Mouse (Mus musculus) kidney, postnatal 25 days (tissue): Measurements from ENCODE around the gene Cdkl3.

Experiments
- DNase-seq, 2 experiments: peaks; one replicate each; pipeline ENCODE4 v3.0.0; 2021; ENCODE audit warnings: mixed read lengths in 2 of 2

The Cdkl3 gene

DNA sequence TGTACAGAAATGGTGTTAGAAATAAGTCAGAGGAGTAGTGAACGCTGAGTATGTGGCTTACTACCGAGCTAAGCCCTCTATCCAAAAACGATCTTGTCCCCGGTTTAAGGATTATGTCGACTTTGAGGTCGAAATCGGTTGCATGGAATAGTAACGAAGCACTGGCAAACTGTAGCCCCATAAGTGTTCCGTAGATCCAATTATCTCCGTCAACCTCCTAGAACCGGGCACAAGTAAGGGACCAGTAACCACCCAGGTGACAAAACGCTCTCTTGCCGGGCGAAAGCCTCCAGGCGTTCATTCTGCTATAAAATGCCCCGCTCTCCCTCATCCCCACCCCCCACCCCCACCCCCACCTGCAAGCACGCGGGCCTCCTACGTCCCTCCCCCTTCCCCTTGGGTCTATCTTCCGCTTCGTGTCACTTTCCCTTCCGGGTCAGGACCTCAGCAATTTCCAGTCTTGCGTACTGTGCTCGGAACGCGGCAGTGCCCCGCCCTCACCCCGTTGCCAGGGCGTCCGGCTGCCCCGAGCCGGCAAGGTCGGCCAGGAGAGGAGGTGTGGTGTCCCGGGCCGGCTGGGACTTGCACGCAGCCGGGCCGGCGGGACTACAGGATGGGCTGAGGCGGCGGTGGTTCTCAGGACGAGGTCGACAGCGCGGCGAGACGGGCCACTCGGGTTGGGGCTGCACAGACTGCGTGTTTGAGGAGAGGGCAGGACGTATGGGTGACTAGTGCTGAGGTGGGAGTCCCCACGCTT is at the start of gene Cdkl3:
Gene Cdkl3 (plus strand): TSS at position 450 of the 757 bp plus-strand sequence.
- DNase-seq, result peak; percentile 96 to 99

DNA sequence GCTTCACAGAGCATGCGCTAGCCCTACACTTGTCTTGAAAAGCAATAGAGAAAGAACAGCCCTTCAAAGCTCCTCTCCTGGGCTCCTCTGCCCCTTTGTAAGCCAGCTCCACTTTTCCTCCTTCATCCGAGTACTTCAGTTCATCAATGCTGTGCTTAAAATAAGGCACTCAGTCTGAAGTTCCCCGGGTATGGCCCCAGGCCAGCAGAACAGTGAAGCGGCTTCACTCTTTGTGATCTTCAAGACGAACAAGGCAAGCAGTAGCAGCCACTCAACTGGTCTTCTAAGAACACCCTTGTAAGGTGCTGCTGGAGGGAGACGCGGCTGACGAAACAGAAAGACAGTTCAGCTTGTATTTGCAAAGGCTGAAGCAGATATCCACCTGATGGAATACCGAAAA is 47.9 kb upstream of the Cdkl3 start:
- DNase-seq, result no peak

DNA sequence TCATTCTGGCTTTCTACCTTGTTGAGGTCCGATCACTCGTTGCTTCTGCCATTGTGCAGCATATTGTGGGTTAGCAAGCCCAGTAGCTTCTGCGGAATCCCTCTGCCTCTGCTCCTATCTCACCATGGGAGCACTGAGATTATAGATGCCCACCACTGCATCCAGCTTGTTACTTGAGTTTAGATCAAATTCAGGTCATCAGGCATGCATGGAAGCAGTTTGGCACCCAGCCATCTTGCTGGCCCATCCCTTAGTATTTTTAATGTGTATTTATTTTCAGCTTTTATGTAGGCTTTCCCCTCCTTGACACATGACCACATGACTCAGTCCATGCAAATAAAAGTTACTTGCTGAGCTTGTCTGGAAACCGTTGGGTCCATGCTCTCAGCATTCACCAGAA is 46.3 kb upstream of the Cdkl3 start:
- DNase-seq, result no peak

DNA sequence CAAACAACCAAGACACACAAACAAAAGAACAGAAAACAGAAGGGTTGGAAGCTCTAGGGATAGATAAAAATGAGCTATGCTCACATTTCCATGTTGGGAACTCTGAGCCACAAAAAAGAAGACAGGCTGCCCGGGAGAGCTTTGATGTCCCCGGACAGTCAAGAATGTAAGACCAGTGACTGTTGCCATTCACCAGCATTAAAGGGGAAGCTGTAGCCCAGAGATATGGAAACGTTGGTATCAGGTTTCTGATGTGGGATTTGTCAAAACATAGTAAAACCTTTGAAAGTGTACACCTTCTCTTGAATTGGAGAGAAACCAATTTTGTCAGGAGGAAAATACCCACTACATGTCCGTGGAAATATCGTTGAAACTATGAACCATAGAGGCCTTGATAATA is 44.5 kb upstream of the Cdkl3 start:
- DNase-seq, result no peak

DNA sequence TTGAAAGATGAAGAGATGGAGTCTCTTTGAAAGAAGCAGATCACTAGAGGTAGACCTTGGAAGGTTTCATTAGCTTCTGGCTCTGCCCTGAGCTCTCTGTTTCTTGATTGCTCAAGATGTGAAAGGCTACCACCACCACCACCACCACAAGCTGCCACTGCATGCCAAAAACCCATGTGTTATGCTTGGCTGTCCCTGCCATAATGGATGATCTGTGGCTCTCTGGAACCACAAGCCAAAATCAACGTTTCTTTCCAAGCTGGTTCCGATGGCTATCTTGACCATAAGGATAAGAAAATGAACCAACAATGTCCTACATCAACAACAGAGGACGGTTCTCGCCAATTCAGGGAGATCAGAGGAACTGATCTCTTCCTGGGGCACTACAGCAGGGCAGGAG is 44.0 kb upstream of the Cdkl3 start:
- no peak for DNase-seq

DNA sequence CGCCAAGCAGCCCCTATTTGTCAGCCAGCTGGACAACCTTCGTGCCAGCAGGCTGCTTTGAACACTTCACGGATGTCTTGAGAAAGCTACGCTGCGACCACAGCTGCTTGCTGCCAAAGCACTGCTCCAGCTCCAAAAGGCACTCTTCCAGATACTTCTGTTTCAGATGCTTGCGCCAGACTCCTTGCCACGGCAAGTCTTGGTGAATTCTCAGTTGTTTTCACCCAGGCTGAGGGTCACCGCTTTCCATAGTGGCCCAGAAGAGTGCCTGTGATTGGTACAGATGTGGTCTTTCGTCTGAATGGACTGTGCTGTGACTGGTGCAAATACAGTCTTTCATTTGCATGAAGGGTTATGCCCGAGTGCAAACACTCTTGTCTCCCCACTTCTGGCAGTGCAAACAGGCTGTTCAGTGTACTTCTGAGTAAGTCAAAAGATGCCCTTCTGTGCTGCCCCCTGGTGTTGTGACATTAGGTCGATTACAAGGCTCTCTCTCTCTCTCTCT is 43.0 kb upstream of the Cdkl3 start:
- DNase-seq, result no peak

DNA sequence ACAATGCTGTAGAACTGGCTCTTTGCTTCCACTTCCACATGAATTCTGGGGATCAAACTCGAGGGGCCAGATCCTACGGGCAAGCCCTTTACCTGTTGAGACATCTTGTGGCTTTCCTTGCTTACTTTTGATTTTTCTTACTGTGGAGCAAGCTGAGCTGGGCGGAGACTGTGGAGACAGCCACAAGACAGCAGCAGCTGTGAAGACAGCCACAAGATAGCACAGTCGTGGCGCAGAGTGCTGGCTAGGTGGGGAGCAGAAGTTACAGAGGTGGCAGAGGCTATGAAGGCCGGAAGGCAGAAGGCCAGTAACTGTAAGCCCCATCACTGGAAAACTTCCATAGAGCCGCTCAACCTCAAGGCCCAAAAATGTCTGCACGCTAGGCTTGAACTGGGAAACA is 42.3 kb upstream of the Cdkl3 start:
- DNase-seq, result no peak

DNA sequence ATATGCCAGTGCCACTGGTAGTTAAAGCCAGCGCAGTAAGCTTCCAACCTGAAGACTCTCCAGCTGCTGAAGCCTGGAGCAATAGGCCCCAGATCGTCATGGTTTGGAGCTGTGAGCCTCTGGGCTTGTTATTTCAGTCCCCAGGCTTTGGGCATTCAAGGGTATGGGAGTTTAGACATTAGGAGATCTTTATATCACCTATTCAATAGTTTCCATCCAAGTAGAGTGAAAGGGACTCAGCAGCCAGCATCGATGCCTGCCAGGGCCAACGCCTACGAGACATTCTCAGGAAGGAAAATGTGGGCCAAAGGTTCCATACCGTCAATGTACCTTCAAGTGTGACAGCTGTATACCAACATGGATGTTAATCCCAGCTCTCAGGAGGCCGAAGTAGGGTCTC is 41.7 kb upstream of the Cdkl3 start:
- no peak for DNase-seq

DNA sequence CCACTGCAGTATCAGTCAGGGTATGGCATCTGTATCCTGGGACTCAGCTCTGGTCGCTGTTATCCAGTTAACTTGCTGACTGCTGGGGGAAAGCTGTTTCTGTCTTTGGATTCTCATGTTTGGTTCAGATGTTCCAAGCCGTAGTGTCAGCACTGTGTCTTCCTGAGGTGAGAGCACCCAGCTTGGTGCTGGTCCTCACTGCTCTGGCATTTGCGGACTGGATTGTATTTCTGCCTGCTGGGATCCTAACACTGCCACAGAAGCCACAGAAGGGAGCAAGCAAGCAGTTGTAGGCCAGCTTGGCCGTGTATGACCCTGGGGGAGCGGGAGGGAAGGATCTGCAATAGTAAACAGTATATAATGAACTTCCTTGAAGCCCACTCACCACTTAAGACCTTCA is 37.4 kb upstream of the Cdkl3 start:
- no peak for DNase-seq

DNA sequence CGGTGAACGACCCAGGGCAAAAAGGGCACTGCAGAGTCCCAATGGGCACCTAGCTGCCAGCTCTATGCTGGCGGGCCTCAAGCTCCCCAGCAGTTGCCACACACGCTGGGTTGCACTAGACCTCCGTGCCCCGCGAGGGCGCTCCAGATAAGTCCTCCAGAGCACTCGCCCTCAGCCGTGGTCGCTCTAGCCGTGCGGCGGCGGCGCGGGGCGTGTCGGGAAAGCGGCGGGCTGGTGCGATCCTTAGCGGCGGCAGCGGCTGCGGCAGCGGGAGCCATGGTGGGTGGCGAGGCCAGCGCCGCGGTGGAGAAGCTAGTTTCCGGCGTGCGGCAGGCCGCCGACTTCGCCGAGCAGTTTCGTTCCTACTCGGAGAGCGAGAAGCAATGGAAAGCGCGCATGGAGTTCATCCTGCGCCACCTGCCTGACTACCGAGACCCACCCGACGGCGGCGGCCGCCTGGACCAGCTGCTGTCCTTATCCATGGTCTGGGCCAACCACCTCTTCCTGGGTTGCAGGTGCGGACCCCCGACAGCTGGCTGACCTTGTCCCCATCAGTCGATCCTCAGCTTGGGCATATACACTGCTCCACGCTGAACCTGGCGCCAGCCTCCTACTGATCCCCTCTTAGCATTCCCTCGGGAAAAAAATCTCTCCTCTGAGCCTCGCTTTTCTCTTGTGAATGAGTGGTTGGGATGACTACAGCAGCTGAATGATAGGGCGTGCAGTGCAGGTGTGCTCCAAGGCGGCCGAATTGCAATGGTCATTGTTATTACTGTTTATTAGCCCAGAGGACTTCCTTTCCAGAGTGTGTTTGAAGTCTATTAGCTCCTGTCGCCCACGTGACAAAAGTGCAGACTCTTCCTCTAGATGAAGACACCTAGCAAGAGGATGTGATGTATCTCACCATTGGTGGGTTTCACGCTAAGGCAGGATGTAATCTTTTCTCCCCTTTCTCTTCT is 36.3 kb upstream of the Cdkl3 start, which contains the start of gene Cdkn2aipnl:
Gene Cdkn2aipnl (plus strand): TSS at position 219 of the 959 bp plus-strand sequence.
- DNase-seq, result peak; percentile 97 to 98

DNA sequence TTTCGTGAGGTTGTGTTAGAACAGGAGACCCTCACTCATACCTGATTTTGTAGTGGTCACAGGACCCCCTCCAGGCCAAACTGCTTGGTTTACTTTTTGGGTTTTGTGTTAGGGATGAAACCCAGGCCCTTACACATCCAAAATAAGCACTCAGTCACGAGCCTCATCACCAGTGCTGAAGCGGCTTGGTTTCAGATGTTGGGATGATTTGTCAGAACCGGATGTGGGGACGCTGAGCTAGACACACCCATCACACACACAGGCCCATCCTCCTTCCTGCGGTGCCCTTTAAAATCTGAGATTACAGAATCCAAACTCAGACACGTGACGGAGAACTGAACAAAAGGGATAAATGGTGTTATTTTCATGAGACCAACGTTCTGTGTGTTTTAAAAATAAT is 35.1 kb upstream of the Cdkl3 start:
- no peak for DNase-seq

DNA sequence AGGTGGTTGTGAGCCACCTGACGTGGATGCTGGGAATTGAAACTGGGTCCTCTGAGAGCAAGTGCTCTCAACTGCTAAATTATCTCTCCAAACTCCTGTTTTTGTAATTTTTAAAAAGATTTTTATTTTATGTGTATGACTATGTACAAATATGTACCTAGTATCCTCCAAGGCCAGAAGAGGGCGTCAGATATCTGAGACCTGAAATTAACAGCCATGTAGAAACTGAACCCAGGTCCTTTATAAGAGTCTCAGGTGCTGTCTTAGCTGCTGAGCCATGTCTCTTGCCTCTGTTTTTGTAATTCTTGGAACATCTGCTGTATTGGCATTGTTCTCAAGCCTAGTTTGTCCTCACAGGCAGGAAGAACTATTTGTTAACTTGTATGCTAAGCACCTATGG is 34.5 kb upstream of the Cdkl3 start:
- DNase-seq, result no peak

DNA sequence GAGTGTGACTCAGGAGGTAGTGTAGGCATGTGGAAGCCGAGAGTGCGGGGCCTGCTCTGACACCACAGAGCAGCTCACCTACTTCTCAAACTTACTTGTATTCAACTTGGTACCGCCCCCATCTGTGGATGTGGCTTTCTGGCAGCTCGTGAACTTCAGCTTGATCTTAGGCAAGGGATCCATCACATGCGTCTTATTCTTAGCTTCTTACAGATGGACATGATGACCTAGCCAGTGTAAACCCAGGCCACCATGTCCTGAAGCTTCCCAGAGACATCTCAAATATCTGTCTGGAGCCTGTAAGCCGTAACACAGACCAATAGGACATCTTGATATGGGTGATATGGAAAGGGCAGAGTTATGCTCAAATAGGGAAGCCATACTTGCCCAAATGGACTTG is 32.4 kb upstream of the Cdkl3 start:
- no peak for DNase-seq

DNA sequence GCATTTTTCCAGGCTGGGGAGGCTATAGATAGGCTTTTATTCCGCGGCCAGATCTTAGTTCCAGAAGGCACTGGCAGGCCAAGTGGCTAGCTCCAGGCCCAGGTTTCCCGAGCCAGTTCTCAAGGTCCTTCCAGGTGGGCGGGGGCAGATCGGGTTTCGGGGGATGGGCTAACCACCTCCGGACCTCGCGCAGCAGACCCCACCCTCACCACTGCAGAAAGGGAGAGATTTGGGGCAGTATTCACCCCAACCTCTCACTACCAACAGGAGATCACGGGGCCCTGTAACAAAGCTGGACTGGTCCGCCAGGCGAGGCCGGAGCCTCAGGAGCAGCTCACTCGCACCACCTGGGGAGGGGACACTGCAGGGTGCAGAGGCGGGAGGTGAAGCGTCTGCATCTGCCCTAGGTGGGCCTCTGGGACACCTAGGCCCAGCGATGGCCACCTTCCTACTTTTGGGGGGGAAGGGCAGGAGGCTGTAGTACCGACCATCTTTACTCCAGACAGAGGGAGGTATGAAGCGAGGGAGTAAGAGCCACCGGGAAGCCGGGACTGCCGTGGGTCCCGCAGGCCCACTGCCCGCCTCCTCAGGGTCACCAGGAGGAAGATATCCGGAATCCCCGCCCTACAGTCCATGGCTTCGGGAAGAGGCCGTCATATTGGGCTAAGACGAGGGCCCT is 4.3 kb upstream of the Cdkl3 start:
- DNase-seq, result peak; percentile 72 to 91

DNA sequence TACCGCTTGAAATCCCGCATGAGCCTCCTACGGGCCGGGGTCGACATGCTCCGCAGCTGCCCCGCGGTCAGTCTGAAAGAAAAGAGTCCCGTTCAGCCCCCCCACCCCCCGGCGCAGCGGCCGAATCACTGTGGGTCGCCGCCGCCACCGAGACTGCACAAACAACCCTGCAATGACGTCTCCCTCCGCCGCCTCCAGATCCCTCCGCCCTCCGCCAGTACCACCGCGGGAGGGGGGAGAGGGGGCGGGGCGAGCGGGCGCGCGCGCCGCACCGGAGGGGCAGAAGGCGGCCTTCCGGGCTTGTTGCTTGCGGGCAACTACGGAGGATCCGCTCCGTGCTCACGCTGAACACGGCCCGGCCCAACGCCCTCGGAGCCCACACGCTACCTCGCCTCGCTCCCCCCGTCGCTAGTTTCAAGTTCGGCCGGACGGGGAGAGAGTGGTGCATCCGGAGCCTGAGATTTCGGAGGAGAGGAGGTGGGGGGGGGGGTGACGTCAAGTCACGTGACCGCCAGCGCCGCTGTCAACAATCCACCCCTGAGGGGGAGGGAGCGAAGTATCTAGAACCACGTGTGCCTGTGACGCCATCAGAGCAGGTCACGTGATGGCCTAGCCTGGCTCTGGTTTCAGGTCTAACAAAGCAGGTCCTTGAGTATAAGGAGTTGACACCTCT is 3.6 kb upstream of the Cdkl3 start, which contains the start of gene Ube2b:
Gene Ube2b (minus strand): TSS at position 473 of the 673 bp plus-strand sequence.
- DNase-seq, result peak; percentile 99

DNA sequence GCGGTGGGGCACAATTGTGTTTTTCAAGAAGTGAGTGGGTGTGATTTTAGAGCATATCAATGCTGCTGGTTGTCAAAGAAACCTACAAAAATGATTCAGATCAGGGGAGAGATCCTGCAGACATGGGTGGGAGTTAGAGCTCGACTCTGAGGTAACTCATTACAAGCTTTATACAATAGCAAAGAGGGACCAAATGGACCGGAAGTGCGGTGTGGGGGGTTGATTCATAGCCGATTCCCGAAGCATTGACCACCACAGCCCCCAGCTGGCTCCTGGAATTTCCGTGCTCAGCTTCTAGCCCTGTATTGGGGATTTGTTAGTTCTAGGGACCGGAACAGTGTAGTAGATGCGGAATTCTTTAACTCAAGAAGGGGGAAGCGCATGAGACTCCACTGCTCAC is 2.7 kb upstream of the Cdkl3 start:
- DNase-seq, result no peak

DNA sequence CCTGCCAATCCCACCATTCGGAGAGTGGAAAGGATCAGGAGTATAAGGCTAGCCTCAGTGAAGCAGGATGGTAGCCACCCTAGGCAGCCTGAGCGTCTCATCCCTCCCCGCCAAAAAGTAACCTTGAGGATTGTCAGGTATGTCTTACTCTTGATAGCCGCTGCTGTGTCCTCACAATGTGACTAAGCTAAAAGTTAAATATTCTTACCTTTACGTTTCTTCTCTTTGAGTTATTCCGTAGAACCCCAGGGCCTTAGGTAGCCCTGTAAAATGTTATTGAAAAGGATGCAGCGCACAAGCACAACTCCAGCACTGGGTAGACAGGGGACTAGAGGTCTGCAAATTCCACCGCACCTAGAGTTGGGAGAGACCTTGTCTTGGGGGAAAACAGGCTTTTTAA is 2.2 kb upstream of the Cdkl3 start:
- no peak for DNase-seq

DNA sequence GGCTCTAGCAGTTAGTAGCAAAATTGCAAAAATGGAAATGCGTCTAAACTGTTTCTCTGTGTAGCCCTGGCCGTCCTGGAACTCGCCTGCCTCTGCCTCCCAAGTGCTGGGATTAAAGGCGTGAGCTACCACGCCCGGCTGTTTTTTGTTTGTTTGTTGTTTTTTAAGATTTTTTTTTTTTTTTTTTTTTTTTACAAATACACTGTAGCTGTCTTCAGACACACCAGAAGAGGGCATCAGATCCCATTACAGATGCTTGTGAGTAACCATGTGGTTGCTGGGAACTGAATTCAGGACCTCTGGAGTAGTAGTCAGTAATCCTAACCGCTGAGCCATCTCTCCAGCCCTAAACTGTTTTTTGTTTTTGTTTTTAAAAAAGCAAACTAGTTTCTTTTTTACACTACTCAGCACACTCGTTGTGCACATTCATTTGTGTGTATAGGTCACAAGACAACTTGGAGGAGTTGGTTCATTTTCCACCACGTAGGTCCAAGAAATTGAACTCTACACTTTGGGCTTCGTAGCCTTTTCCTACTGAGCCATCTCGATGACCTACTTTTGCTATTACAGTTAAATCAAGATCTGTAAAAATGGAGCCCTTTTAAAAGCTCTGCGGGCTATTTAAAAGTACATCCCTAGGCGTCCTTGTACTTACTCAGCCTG is 1.0 kb upstream of the Cdkl3 start:
- no peak for DNase-seq

DNA sequence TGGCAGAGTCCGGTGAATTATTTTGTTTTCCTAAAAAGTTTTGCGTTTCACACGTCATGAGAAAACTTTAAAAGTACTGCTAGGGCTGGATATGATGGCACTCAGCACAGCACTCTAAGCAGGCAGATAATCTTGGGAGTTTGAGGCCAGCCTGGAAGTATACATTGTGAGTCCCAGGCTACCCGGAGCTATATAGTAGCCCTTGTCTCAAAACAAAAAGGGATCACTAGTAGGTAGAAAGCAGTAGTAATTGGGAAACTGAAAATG is 583 bp upstream of the Cdkl3 start:
- no peak for DNase-seq

DNA sequence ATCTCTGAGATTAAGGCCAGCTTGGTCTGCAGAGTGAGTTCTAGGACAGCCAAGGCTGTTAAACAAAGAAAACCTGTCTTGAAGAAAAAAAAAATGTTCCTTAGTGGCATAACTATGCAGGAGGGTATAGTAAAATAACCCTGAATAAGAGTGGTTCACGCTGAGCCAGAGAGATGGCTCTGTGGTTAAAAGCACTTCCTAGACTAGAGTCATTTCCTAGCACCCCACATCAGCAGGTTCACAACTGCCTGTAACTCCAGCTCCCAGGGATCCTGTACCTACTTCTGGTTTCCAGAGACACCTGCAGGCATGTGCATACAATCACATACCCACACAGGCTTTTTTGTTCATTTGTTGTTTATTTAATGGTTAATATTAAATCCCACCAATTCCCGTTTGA is 1.6 kb downstream of the Cdkl3 start:
- no peak for DNase-seq

DNA sequence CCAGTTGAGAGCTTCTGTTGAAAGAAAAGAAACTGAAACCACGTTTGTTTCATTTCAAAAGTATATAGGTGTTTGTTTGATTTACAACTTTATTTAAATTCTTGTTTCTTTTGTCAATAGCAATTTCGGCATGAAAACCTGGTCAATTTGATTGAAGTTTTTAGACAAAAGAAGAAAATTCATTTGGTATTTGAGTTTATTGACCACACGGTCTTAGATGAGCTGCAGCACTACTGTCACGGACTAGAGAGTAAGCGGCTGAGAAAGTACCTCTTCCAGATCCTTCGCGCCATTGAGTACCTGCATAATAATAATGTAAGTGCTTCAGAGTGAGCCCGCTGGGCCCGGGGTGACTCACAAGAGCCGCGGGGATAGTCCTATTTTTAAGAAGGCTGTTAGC is 7.0 kb downstream of the Cdkl3 start:
- DNase-seq, result no peak

DNA sequence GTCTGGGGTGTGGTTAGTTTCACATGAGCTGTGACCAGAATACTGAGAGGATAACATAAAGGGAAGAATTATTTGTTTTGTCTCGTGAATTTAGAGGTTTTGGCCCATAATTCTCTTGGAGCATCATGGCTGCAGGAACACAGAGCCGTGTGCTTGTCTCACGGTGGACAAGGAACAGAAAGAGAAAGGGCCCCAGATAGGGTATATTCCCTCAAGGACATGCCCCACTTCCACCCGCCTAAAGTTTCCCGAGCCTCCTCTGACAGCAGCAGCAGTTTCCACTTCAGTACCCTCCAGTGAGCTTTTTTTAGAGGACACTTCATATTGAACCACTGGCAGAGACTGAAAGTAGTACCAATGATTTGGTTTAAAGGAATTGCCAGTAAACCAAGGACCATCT is 7.5 kb downstream of the Cdkl3 start:
- no peak for DNase-seq
